Mouse (Mus musculus) MEL (cell line): ENCODE data around the gene Gm20481. TPM values are rescaled to one million over a fixed set of nuclear protein-coding genes. Genes with fewer than 3 reads are reported as not detected.

Experiments
- DNase-seq: peaks from one replicate; pipeline ENCODE4 v3.0.0; 2011; ENCODE audit warnings: low read depth, low spot score
- H3K27ac ChIP-seq: 2 replicates; pipeline ENCODE4 v1.5.1; 2012; ENCODE audit warnings: low read depth, mild to moderate bottlenecking, control low read depth, low read length, moderate library complexity; ENCODE audit not compliant: control insufficient read depth
- H3K27me3 ChIP-seq, 2 experiments: fragments of 150-350 bp in 1 of 2; sonication (generic) in 1 of 2; 2 replicates each; pipeline ENCODE4 v1.6.1; 2012; ENCODE audit warnings: low read length in 2 of 2, mild to moderate bottlenecking in 2 of 2, improper control_type of control experiment in 1 of 2, moderate library complexity in 1 of 2; ENCODE audit not compliant: insufficient read depth in 2 of 2, control insufficient read depth in 1 of 2
- H3K36me3 ChIP-seq, 2 experiments: 2 replicates each; pipeline ENCODE4 v1.6.1; 2012 to 2014; ENCODE audit warnings: low read length in 2 of 2, improper control_type of control experiment in 1 of 2, inconsistent platforms in 1 of 2, mild to moderate bottlenecking in 1 of 2; ENCODE audit not compliant: insufficient read depth in 2 of 2, control insufficient read depth in 1 of 2
- H3K4me1 ChIP-seq, 2 experiments: fragments of 150-350 bp in 1 of 2; sonication (generic) in 1 of 2; 2 replicates each; pipeline ENCODE4 v1.6.1; 2012; ENCODE audit warnings: low read length in 2 of 2, improper control_type of control experiment in 1 of 2, mild to moderate bottlenecking in 1 of 2; ENCODE audit not compliant: insufficient read depth in 2 of 2, control insufficient read depth in 1 of 2
- H3K4me3 ChIP-seq, 2 experiments: fragments of 150-350 bp in 1 of 2; sonication (generic) in 1 of 2; 2 replicates each; pipeline ENCODE4 v1.5.1; 2012; ENCODE audit warnings: low read depth in 2 of 2, low read length in 2 of 2, mild to moderate bottlenecking in 2 of 2, moderate library complexity in 2 of 2, control low read depth in 1 of 2, improper control_type of control experiment in 1 of 2; ENCODE audit not compliant: control insufficient read depth in 1 of 2, insufficient read depth in 1 of 2
- H3K79me2 ChIP-seq: 2 replicates; pipeline ENCODE4 v1.6.1; 2012; ENCODE audit warnings: mild to moderate bottlenecking, low read length, moderate library complexity; ENCODE audit not compliant: control insufficient read depth, poor library complexity, insufficient read depth
- H3K9ac ChIP-seq: 2 replicates; pipeline ENCODE4 v1.6.1; 2012; ENCODE audit warnings: low read depth, mild to moderate bottlenecking, control low read depth, low read length, moderate library complexity; ENCODE audit not compliant: control insufficient read depth, poor library complexity, severe bottlenecking
- H3K9me3 ChIP-seq: fragments of 150-350 bp; sonication (generic); replicated peaks from 2 replicates; pipeline ENCODE4 v1.6.1; 2012; ENCODE audit warnings: mild to moderate bottlenecking, low read length, improper control_type of control experiment, moderate library complexity; ENCODE audit not compliant: insufficient read depth
- CHD1 ChIP-seq: IDR thresholded peaks from 2 replicates; pipeline ENCODE4 v1.6.1; 2012; ENCODE audit warnings: low read depth, mild to moderate bottlenecking, inconsistent platforms, low read length, improper control_type of control experiment
- CHD2 ChIP-seq: IDR thresholded peaks from 2 replicates; pipeline ENCODE4 v1.6.1; 2011; ENCODE audit warnings: low read length, improper control_type of control experiment
- CTCF ChIP-seq, 3 experiments: IDR thresholded peaks in 2 of 3; conservative IDR thresholded peaks in 1 of 3; 2 replicates each; pipeline ENCODE4 v1.5.1; 2011 to 2012; ENCODE audit warnings: low read length in 3 of 3, low read depth in 2 of 3, mild to moderate bottlenecking in 2 of 3, improper control_type of control experiment in 1 of 3, inconsistent platforms in 1 of 3, mixed read lengths in 1 of 3, moderate library complexity in 1 of 3; ENCODE audit not compliant: control insufficient read depth in 1 of 3, insufficient read depth in 1 of 3, poor library complexity in 1 of 3, severe bottlenecking in 1 of 3
- E2F4 ChIP-seq: IDR thresholded peaks from 2 replicates; pipeline ENCODE4 v1.6.1; 2011; ENCODE audit warnings: low read depth, low read length, improper control_type of control experiment, borderline replicate concordance
- EP300 ChIP-seq, 2 experiments: IDR thresholded peaks; 2 replicates each; pipeline ENCODE4 v1.6.1; 2011; ENCODE audit warnings: improper control_type of control experiment in 2 of 2, low read length in 2 of 2, low read depth in 1 of 2, mild to moderate bottlenecking in 1 of 2
- ETS1 ChIP-seq: IDR thresholded peaks from 2 replicates; pipeline ENCODE4 v1.6.1; 2012; ENCODE audit warnings: low read depth, mild to moderate bottlenecking, inconsistent platforms, low read length, improper control_type of control experiment, moderate library complexity
- GATA1 ChIP-seq: IDR thresholded peaks from 2 replicates; pipeline ENCODE4 v1.6.1; 2011; ENCODE audit warnings: low read depth, low read length, improper control_type of control experiment
- HCFC1 ChIP-seq: IDR thresholded peaks from 2 replicates; pipeline ENCODE4 v1.6.1; 2012; ENCODE audit warnings: low read depth, mild to moderate bottlenecking, inconsistent platforms, low read length, improper control_type of control experiment, moderate library complexity
- MAX ChIP-seq: IDR thresholded peaks from 2 replicates; pipeline ENCODE4 v1.6.1; 2011; ENCODE audit warnings: low read length, improper control_type of control experiment
- MAZ ChIP-seq: IDR thresholded peaks from 2 replicates; pipeline ENCODE4 v1.6.1; 2012; ENCODE audit warnings: low read depth, mild to moderate bottlenecking, inconsistent platforms, low read length, improper control_type of control experiment
- MEF2A ChIP-seq: IDR thresholded peaks from 2 replicates; pipeline ENCODE4 v1.6.1; 2014; ENCODE audit warnings: low read depth, mild to moderate bottlenecking, inconsistent platforms, low read length, improper control_type of control experiment; ENCODE audit not compliant: poor library complexity, insufficient replicate concordance, severe bottlenecking; ENCODE audit errors: extremely low read depth
- MXI1 ChIP-seq: IDR thresholded peaks from 2 replicates; pipeline ENCODE4 v1.6.1; 2011; ENCODE audit warnings: mild to moderate bottlenecking, low read depth, low read length, improper control_type of control experiment
- MYB ChIP-seq: IDR thresholded peaks from 2 replicates; pipeline ENCODE4 v1.6.1; 2011; ENCODE audit warnings: mild to moderate bottlenecking, low read depth, low read length, improper control_type of control experiment
- MYC ChIP-seq: IDR thresholded peaks from 2 replicates; pipeline ENCODE4 v1.6.1; 2011; ENCODE audit warnings: low read depth, mild to moderate bottlenecking, low read length, improper control_type of control experiment, moderate library complexity
- NELFE ChIP-seq: IDR thresholded peaks from 2 replicates; pipeline ENCODE4 v1.6.1; 2011; ENCODE audit warnings: low read depth, low read length, improper control_type of control experiment
- NRF1 ChIP-seq: IDR thresholded peaks from 2 replicates; pipeline ENCODE4 v1.6.1; 2014; ENCODE audit warnings: low read depth, mild to moderate bottlenecking, inconsistent platforms, low read length, improper control_type of control experiment, moderate library complexity; ENCODE audit not compliant: poor library complexity, insufficient read depth, severe bottlenecking
- POLR2A ChIP-seq, 2 experiments: IDR thresholded peaks; 2 replicates each; pipeline ENCODE4 v1.6.1; 2011 to 2012; ENCODE audit warnings: low read length in 2 of 2, mild to moderate bottlenecking in 2 of 2, control low read depth in 1 of 2, improper control_type of control experiment in 1 of 2, low read depth in 1 of 2, moderate library complexity in 1 of 2; ENCODE audit not compliant: control insufficient read depth in 1 of 2, insufficient read depth in 1 of 2, poor library complexity in 1 of 2
- POLR2AphosphoS2 ChIP-seq: IDR thresholded peaks from 2 replicates; pipeline ENCODE4 v1.6.1; 2011; ENCODE audit warnings: low read length, improper control_type of control experiment
- POLR2AphosphoS5 ChIP-seq: IDR thresholded peaks from 2 replicates; pipeline ENCODE4 v1.6.1; 2012; ENCODE audit warnings: low read depth, borderline replicate concordance, mild to moderate bottlenecking, inconsistent platforms, low read length, moderate library complexity, mixed read lengths
- RAD21 ChIP-seq: IDR thresholded peaks from 2 replicates; pipeline ENCODE4 v1.6.1; 2011; ENCODE audit warnings: mild to moderate bottlenecking, low read depth, low read length, improper control_type of control experiment
- RCOR1 ChIP-seq: IDR thresholded peaks from 2 replicates; pipeline ENCODE4 v1.6.1; 2012; ENCODE audit warnings: low read depth, mild to moderate bottlenecking, inconsistent platforms, low read length, improper control_type of control experiment
- SMC3 ChIP-seq: IDR thresholded peaks from 2 replicates; pipeline ENCODE4 v1.6.1; 2011; ENCODE audit warnings: low read depth, low read length, improper control_type of control experiment
- TAL1 ChIP-seq: IDR thresholded peaks from 2 replicates; pipeline ENCODE4 v1.6.1; 2012; ENCODE audit warnings: mild to moderate bottlenecking, inconsistent platforms, low read length, moderate library complexity, mixed read lengths
- TCF12 ChIP-seq: IDR thresholded peaks from 2 replicates; pipeline ENCODE4 v1.6.1; 2014; ENCODE audit warnings: low read depth, mild to moderate bottlenecking, inconsistent platforms, low read length, improper control_type of control experiment, moderate library complexity
- UBTF ChIP-seq: IDR thresholded peaks from 2 replicates; pipeline ENCODE4 v1.6.1; 2012; ENCODE audit warnings: low read depth, mild to moderate bottlenecking, inconsistent platforms, low read length, improper control_type of control experiment, moderate library complexity, borderline replicate concordance; ENCODE audit not compliant: insufficient read depth
- USF1 ChIP-seq: IDR thresholded peaks from 2 replicates; pipeline ENCODE4 v1.6.1; 2014; ENCODE audit warnings: low read depth, mild to moderate bottlenecking, inconsistent platforms, low read length, improper control_type of control experiment, moderate library complexity
- USF2 ChIP-seq, 2 experiments: IDR thresholded peaks; 2 replicates each; pipeline ENCODE4 v1.6.1; 2011 to 2012; ENCODE audit warnings: improper control_type of control experiment in 2 of 2, low read length in 2 of 2, borderline replicate concordance in 1 of 2, inconsistent platforms in 1 of 2, low read depth in 1 of 2, mild to moderate bottlenecking in 1 of 2; ENCODE audit not compliant: insufficient read depth in 1 of 2
- ZC3H11A ChIP-seq: IDR thresholded peaks from 2 replicates; pipeline ENCODE4 v1.6.1; 2012; ENCODE audit warnings: low read depth, mild to moderate bottlenecking, inconsistent platforms, low read length, improper control_type of control experiment
- ZNF384 ChIP-seq: IDR thresholded peaks from 2 replicates; pipeline ENCODE4 v1.6.1; 2012; ENCODE audit warnings: low read depth, mild to moderate bottlenecking, inconsistent platforms, low read length, improper control_type of control experiment
- polyA plus RNA-seq, 2 experiments: library from polyadenylated mRNA; stranded (reverse) in 1 of 2; unstranded in 1 of 2; fragments of >175 nt in 1 of 2; fragments of >200 nt in 1 of 2; gene quantifications; 2 replicates each; pipeline versions ENCODE4 v1.2.1 to v1.2.4; 2012; ENCODE audit warnings: low replicate concordance in 2 of 2, low read depth in 1 of 2; ENCODE audit not compliant: insufficient read length in 2 of 2, insufficient read depth in 1 of 2, missing spikeins in 1 of 2
- total RNA-seq: library from RNA; depleted of rRNA; stranded (reverse); fragments of 300-350 nt; gene quantifications from 2 replicates; pipeline ENCODE4 v1.2.3, GENCODE M21; 2012

Gene Gm20481
- total and polyA plus RNA-seq, 3 experiments: not detected

DNA sequence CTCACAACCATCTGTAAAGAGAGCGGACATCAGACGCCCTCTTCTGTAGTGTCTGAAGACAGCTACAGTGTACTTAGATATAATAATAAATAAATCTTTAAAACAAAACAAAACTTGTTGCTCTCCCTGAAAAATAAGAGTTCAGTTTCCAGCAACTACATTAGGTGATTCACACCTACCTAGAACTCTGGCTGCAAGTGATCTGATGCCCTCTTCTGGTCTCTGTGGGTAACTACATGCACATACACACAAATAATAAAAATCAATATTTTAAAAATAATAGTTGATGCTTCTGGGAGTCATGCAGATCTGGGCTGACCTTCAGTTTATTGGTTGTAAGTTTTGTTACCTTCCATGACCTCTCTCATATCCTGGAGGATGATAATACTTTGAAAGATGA, 14.5 kb downstream of the Gm20481 start:
- DNase-seq: peak; percentile 40
- no peak for TF ChIP-seq NRF1
- TF ChIP-seq POLR2AphosphoS5: no peak
- peak; percentile 11 to 39 (median 23); a peak in 3 of 6 replicates for TF ChIP-seq CTCF (IDR thresholded peaks at IDR 0.05 in 2 of 3, conservative IDR thresholded peaks at IDR 0.05 in 1 of 3; ENCODE audit: control insufficient read depth in 1 of 3, insufficient read depth in 1 of 3, low read depth in 2 of 3, low read length in 3 of 3, poor library complexity in 1 of 3, severe bottlenecking in 1 of 3)
- TF ChIP-seq SMC3: peak; percentile 33; the same call in 1 of the 2 replicates
- TF ChIP-seq UBTF: no peak
- TF ChIP-seq MYC: no peak
- Histone ChIP-seq H3K4me1 (no peaks in the 10 kb centered on the region; a peak in 1 of 4 replicates), H3K27me3 (no peaks in the 10 kb centered on the region), H3K9ac (no peak overlapping the region), H3K9me3 (no peaks in the 10 kb centered on the region), H3K27ac (no peak overlapping the region), H3K4me3 (no peak overlapping the region), H3K36me3 (peaks cover 0 to 6% of the 10 kb centered on the region in 2 experiments; a peak in 3 of 4 replicates), H3K79me2 (peaks cover 30% of the 10 kb centered on the region)

DNA sequence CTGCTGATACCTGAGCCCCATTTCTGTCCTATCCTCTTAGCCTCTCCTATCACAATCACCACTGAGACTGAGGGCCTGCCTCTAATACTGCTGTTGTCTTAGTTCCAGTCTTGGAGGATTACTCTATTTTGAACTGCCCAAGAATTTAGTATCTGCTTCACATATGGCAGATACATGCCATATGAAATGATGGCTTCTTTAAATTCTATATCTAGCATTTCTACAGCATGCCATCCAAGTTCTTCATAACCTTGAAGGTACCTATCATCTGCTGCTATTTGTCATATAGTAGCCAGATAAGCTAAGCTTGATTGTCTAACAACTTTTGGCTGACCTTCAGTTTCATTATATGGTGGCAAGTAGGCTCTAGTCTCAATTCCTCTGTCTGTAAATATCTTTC, 25.0 kb downstream of the Gm20481 start:
- Histone ChIP-seq H3K27me3 (no peaks in the 10 kb centered on the region), H3K4me1 (no peaks in the 10 kb centered on the region), H3K4me3 (no peak overlapping the region), H3K36me3 (no peaks in the 10 kb centered on the region; a peak in 2 of 4 replicates), H3K9ac (no peak overlapping the region), H3K27ac (no peak overlapping the region), H3K79me2 (peaks cover 29% of the 10 kb centered on the region), H3K9me3 (no peaks in the 10 kb centered on the region)
- DNase-seq: peak; percentile 67
- no peak for TF ChIP-seq ZC3H11A
- no peak for TF ChIP-seq RAD21
- TF ChIP-seq USF2 (IDR thresholded peaks at IDR 0.05; ENCODE audit: borderline replicate concordance in 1 of 2, insufficient read depth in 1 of 2, low read depth in 1 of 2, low read length in 2 of 2): no peak
- TF ChIP-seq MXI1: no peak
- 0 out of 2 replicates have a peak, but pooled peaks have one; percentile 33 for TF ChIP-seq HCFC1
- TF ChIP-seq MAZ: no peak
- no peak for TF ChIP-seq UBTF
- no peak for TF ChIP-seq MAX
- no peak for TF ChIP-seq NELFE
- no peak for TF ChIP-seq CTCF (IDR thresholded peaks at IDR 0.05 in 2 of 3, conservative IDR thresholded peaks at IDR 0.05 in 1 of 3; ENCODE audit: control insufficient read depth in 1 of 3, insufficient read depth in 1 of 3, low read depth in 2 of 3, low read length in 3 of 3, poor library complexity in 1 of 3, severe bottlenecking in 1 of 3)
- no peak for TF ChIP-seq CHD1
- TF ChIP-seq USF1: no peak
- TF ChIP-seq ZNF384: no peak; the same call in 1 of the 2 replicates
- TF ChIP-seq SMC3: no peak; the same call in 1 of the 2 replicates
- no peak for TF ChIP-seq TAL1
- TF ChIP-seq POLR2AphosphoS5: no peak
- TF ChIP-seq CHD2: peak; percentile 55; the same call in 1 of the 2 replicates
- 0 out of 2 replicates have a peak, but pooled peaks have one; percentile 26 for TF ChIP-seq ETS1
- TF ChIP-seq TCF12: no peak
- 0 out of 2 replicates have a peak, but pooled peaks have one; percentile 46 for TF ChIP-seq RCOR1
- TF ChIP-seq MEF2A: no peak
- TF ChIP-seq POLR2A (IDR thresholded peaks at IDR 0.05; ENCODE audit: control insufficient read depth in 1 of 2, insufficient read depth in 1 of 2, low read depth in 1 of 2, low read length in 2 of 2, poor library complexity in 1 of 2): peak in 1 of 2 experiments; percentile 65; a peak in 2 of 4 replicates
- no peak for TF ChIP-seq EP300 (IDR thresholded peaks at IDR 0.05; ENCODE audit: low read depth in 1 of 2, low read length in 2 of 2)
- peak; percentile 99 for TF ChIP-seq POLR2AphosphoS2
- no peak for TF ChIP-seq GATA1
- no peak for TF ChIP-seq E2F4
- TF ChIP-seq MYC: no peak
- TF ChIP-seq MYB: no peak
